Mouse (Mus musculus): ENCODE results near the gene Retreg1.

- TF ChIP-seq CTCF (conservative IDR thresholded peaks at IDR 0.05; ENCODE audit: low read length) (no peak), NANOG (IDR thresholded peaks at IDR 0.05; ENCODE audit: borderline replicate concordance, low read length) (no peak), POU5F1 (IDR thresholded peaks at IDR 0.05; ENCODE audit: borderline replicate concordance, low read length) (no peak)
These were observed 117.3 kb downstream of the Retreg1 start for GRCm38 (mm10) chr15:25960231-25960630.

All from E14TG2a.4 (cell line).